Mouse (Mus musculus) megakaryocyte-erythroid progenitor cell, adult 5 weeks (primary cell): ENCODE data around the gene Guca2b. TPM values are rescaled to one million over a fixed set of nuclear protein-coding genes. Genes with fewer than 3 reads are reported as not detected.

ENCODE experiments used
- polyA plus RNA-seq: library from polyadenylated mRNA; stranded (reverse); fragments of >175 nt; gene quantifications from 2 replicates; pipeline ENCODE4 v1.2.3, GENCODE M21; 2012

Gene Guca2b
- not detected in 2 replicates for polyA plus RNA-seq

GRCm38 (mm10) chr4:119658731-119659130 lies at the start of gene Guca2b:
Gene Guca2b, minus strand, starts transcription at chr4:119658954.

DNA sequence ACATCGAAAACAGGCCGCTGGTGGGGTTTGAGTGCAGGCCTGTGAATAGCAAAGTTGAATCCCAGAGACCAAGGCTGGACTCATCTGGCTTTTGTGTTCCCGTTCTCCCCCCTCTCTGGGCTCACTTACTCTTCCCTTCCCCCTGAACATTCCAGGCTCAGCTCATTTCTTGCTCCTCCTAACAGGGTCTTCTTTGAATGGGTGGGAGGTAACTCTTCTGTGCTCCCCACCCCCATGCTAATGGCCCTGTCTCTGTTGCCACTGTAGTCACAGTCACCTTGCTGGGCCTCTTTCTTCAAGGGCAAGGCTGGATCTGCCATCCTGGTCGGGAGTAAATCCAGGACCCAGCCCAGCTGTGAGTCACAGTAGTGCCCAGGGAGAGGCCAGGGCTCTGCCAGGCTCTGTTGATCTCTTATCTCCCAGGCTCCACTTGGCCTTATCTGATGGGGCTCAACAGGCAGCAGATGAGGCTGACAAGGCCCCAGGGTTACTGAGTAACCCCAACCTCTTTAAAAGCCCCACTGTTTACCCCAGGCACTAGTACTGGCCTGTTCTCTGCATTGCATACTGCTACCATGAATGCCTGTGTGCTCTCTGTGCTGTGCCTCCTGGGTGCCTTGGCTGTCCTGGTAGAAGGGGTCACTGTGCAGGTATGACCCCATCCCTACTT lies 21.4 kb downstream of the Guca2b start, which contains the start of gene Guca2a:
TSS of gene Guca2a (plus strand) at position 529 of the 670 bp plus-strand sequence.

Other genes starting within 250 kb of the Guca2b start
- 0.10 and 0.79 TPM in 2 replicates for gene Ccdc30, start 243.4 kb downstream of the Guca2b start, polyA plus RNA-seq
- 4.2 and 6.6 TPM in 2 replicates for gene Ppcs, start 236.5 kb downstream of the Guca2b start, polyA plus RNA-seq
- 0.03 and 0.09 TPM in 2 replicates for gene Zmynd12, start 236.1 kb downstream of the Guca2b start, polyA plus RNA-seq
- not detected in 2 replicates for gene Rimkla, start 166.3 kb downstream of the Guca2b start, polyA plus RNA-seq
- 9.5 and 13.4 TPM in 2 replicates for gene Foxj3, start 122.0 kb downstream of the Guca2b start, polyA plus RNA-seq
- gene Frg2f1, start 119.4 kb downstream of the Guca2b start, polyA plus RNA-seq: 9.3 and 13.4 TPM in 2 replicates
- not detected in 2 replicates for gene Guca2a, start 21.2 kb downstream of the Guca2b start, polyA plus RNA-seq
- 2.7 and 3.5 TPM in 2 replicates for gene Hivep3, start 74.8 kb upstream of the Guca2b start, polyA plus RNA-seq